Mouse (Mus musculus) G1E (cell line): ENCODE results near the gene Rnf157.

ENCODE experiments used
- CTCF ChIP-seq: IDR thresholded peaks from 2 replicates; pipeline ENCODE4 v1.5.1; 2012; ENCODE audit warnings: low read depth, low read length, inconsistent platforms, mixed read lengths
- GATA2 ChIP-seq: IDR thresholded peaks from 2 replicates; pipeline ENCODE4 v1.6.1; 2012; ENCODE audit warnings: low read depth, low read length, inconsistent platforms, borderline replicate concordance

- no peak for TF ChIP-seq CTCF
- TF ChIP-seq GATA2: no peak
Measured at GRCm38 (mm10) chr11:116436725-116437331, 24.0 kb upstream of the Rnf157 start.
